Mouse (Mus musculus) fibroblast of lung, adult 2 months (primary cell): ENCODE measurements around the gene Htra1.

Experiments
- DNase-seq: peaks from one replicate; pipeline ENCODE4 v3.0.0-alpha.2; 2011; ENCODE audit warnings: low read depth

Gene Htra1

DNA sequence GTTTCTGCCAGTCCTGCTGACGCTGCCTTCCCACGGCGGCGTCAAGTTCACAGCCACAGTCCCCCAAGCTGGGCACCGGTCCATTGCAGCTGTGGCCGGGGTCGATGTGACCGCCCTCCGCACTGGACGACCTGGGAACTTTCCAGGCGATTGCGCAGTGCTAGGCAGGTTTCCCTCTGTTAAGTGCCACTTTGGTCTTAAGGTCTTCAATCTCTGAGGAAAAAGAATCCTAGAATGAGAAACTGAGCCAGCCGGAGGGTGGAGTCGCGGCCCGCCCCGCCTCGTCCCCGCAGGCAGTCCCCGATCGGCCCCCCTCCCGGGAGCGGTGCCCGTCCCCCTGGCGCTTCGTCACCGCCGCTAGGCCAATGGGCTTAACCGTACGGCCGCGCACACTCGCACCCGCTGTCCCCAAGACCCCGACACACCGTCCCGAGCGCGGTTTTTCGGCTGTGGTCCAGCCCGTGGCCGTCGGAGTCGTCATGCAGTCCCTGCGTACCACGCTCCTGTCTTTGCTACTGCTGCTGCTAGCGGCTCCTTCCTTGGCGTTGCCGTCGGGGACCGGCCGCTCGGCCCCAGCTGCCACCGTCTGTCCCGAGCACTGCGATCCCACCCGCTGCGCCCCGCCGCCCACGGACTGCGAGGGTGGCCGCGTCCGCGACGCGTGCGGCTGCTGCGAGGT is at the start of gene Htra1:
Gene Htra1, plus strand, starts transcription at position 319 of the 679 bp plus-strand sequence.
- no peak for DNase-seq

DNA sequence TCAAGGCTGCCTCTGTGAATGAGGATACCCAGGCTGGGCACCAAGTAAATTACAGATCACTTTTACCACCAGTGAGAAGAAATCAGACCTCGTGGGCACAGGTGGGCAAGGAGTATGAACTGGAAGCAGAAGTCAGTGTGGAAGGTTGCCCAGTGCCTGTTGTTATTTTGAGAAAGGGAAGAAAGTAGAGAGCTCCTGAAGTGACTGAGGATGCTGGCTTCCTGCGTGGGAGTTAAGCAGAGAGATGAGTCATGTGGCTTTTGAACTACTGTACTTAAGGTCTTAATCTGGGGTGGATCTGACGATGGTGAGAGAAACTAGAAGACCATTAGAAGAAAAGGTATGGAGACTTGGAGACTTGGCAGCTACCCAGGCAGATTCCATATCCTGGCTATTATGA is 49.7 kb upstream of the Htra1 start:
- no peak for DNase-seq

- DNase-seq = no peak
These were observed 48.0 kb upstream of the Htra1 start for GRCm38 (mm10) chr7:130887946-130888345.

- no peak for DNase-seq
These were observed 45.0 kb upstream of the Htra1 start for GRCm38 (mm10) chr7:130890871-130891270.

- peak; percentile 14 for DNase-seq
These were observed 42.9 kb upstream of the Htra1 start for GRCm38 (mm10) chr7:130892973-130893372.

DNA sequence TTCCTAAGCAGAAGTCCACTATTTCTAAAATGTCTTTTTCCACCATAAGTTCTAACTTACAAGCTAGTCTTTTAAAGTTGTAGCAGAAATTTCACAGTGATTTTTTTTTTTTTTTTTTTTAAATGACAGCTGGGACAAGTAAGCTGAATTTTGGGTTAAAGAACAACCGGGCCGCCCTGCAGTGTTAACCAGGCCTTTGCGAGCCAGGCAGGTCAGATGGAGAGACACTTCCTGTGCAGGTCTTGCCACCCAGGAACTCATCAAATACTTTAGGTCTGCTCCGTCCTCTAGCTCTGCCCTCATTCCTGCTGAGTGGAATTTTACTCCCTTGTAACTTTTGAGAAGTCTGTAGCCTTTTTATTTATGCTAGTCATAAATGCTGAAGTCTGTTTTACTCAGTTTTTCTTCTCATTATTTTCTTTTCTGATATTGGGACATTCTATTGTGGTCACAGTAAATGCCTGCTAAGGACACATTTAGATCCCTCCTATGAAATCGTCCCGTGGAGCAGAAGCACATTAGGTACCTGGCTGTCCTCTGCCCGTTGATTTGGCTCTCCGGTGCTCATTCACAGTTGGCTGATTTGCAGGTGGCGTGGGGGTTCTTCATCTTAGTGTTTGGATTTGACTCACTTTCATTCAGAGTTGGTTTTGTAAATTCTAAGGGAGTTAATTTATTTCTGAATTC is 40.8 kb upstream of the Htra1 start:
- DNase-seq = no peak

GRCm38 (mm10) chr7:130895618-130895945 is 40.3 kb upstream of the Htra1 start:
- DNase-seq = no peak

DNA sequence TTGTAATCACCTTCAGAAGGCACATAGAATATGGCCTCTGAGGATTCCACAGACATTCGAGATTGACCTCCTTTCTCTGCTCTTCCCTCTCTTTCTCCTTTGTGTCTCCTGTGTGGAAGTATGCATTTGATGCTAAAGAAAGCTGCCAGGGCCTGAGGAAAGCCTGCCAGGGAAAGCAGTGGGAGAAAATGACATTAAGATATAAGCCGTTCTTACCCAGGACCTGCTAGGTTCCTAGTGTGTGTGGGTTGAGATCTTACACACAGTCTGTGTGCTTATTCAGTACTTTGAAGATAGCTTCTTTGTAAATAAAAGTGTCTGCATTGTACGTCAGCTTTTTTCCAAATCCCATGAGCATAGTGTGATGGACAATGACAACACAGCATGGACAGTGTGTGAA is 39.8 kb upstream of the Htra1 start:
- no peak for DNase-seq

DNA sequence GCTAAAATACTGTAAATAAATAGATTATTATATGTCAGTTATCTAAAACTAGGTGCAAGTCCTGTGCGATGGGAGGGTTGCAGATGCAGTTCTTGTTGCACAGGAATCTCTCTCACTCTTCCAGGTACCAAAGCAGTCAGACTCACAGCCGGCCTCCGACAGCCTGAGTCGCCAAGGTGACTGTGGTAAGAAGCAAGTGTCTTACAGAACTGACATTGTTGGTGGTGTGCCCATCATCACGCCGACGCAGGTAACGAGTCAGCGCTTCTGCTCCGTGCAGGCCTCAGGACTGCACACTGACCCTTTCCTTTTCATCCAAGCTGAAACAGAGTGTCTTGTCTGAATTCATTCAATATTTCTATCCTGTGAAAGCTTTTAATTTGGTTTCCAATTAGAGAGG is 38.7 kb upstream of the Htra1 start:
- no peak for DNase-seq

- DNase-seq = no peak
These were observed 37.5 kb upstream of the Htra1 start for GRCm38 (mm10) chr7:130898373-130898772.

- no peak for DNase-seq
These were observed 35.6 kb upstream of the Htra1 start for GRCm38 (mm10) chr7:130900233-130900848.

DNA sequence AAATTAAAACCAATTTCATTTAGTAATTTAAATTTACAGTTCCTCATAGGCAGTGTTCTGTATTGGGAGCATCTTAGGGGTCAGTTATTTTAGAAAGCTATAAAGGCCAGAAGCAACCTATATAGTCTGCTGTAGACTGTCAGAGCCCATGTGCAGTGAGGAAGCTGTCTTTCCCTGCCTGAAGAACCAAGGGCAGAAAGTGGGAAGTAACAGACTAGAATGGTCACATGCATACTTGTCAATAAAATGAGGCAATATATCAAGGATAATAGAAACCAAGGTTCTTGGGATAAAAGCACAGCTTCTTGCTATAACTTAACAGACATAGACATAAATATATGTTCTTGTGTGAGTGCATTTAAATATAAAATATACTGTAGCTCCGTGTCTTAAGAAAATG is 33.0 kb upstream of the Htra1 start:
- DNase-seq = no peak

DNA sequence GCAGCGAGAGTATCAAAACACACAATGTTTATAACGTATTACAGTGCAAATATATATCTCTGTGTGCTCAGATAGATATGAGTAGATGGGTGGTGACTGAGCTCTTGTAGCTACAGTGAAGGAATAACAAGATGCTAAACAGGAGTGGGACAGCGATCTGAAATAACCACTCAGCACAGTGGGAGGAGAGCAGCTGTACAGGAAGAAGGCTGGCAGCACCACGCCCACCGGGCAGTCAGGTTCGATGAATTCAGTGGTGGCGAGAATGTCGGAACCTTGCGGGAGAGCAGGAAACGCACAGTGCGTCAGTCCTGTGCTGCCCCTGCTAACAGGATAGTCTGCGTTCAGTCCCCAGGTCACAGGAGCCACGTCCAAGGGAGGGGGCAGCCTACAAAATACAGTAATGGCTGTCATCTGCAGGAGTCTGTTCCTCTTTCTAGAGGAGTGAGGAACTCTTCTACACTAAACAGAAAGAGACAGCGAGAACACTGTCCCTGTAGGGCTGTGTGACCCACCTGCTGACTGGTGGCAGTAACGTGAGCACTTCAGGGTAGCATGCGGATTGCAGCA is 32.3 kb upstream of the Htra1 start:
- no peak for DNase-seq

GRCm38 (mm10) chr7:130904571-130905365 is 31.1 kb upstream of the Htra1 start:
- DNase-seq = no peak

DNA sequence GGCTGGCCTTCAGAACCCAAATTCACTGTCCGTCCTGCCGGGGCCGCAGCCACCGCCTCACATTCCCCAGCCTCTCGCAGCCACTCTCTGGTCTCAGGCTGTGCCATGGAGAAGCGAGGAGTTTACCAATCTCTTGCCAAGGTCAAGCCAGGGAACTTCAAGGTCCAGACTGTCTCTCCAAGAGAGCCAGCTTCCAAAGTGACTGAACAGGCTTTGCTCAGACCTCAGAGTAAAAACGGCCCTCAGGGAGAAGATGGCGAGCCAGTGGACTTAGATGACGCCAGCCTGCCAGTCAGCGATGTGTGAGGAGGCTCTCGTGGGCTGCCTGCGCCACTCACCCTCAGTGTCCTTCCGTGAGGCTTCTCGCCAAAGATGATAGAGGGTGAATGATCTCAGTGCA is 25.1 kb upstream of the Htra1 start:
- no peak for DNase-seq

DNA sequence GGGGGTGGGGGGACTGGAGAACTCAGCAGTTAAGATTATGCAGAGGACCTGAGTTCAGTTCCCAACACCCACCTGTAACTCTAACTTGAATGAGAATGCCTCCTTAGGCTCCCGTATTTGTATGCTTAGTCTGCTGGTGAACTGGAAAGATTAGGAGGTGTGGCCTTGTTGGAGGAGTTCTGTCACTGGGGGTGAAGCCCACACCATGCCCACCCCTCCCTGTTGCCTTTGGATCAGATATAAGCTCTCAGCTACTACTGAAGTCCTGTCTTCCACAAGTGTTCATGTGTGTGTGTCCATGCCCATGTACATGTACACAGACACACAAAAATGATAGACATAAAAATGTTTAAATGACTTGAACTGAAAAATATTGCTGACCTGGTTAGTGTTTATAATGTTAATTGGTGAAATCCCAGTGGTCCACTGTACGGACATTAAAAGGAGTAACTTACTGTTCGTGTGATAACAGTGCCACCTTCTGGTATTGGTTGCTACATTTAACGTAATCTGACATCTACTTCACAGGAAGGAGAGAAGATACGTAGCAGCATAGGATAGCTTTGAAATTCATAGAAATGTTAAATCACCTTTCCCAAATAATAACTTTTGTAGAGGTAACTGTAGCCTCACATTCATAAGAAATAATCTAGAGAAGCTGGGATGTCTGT is 21.1 kb upstream of the Htra1 start:
- DNase-seq = no peak

GRCm38 (mm10) chr7:130918260-130918659 is 17.7 kb upstream of the Htra1 start:
- no peak for DNase-seq

- no peak for DNase-seq
These were observed 12.8 kb upstream of the Htra1 start for GRCm38 (mm10) chr7:130922981-130923731.

DNA sequence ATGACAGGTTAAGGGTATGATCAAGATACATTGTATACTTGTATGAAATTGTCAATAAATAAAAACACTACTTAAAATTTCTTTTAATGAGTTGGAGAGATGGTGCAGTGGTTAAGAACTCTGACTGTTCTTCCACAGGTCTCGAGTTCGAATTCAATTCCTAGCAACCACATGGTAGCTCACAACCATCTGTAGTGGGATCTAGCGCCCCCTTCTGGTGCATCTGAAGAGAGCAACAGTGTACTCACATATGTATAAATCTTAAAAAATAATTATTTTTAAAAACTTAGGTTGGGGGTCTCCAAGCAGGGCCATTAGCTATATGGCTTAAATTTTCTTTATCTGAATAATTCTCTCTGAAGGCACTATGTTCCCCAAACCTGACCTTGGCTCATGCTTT is 5.5 kb upstream of the Htra1 start:
- DNase-seq = no peak

DNA sequence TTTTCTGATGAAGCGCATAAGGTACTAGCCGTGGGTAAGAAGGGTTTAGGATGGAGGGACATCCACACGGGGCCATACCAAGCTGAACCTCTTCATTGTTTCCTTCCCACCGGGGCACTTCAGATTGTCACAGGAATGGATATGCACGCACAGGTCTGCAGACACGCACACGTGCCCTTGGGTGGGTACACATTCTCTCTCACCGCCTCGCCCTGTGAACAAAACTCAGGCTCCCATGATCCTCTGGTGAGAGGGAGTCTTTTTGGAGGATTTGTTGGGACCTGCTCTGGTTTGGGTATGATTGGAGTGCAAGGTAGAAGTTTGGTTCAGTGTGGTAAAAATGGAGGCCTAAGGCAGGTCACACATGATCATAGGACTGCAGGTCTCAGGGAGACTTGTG is 3.0 kb upstream of the Htra1 start:
- no peak for DNase-seq

DNA sequence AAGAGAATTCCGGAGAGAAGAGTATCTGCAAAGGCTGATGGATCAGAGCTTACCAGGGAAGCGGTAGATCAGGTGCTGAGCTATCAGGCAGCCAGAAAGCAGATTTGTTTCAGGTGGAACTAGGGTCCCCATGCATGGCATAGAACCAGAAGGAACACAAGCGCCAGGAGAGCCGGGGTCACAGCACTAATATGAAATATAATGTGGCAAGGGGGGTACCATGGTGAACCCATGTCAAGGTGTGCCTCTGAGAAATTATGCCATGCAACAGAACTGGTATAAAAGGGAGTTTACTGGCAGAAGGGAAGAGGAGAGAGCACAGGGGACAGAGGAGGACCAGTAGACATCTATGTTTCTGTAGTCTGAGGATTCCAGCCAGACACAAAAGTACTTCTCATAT is 1.3 kb upstream of the Htra1 start:
- DNase-seq = no peak
